Mouse (Mus musculus) NIH3T3 (cell line): Measurements from ENCODE around the gene Trappc6b.
A peak's percentile ranks its signal among the peaks of the same experiment; 100 is the strongest.

Experiments used
- DNase-seq: peaks from one replicate; pipeline ENCODE4 v3.0.0-alpha.2; 2012; ENCODE audit warnings: low read depth

The Trappc6b gene

DNA sequence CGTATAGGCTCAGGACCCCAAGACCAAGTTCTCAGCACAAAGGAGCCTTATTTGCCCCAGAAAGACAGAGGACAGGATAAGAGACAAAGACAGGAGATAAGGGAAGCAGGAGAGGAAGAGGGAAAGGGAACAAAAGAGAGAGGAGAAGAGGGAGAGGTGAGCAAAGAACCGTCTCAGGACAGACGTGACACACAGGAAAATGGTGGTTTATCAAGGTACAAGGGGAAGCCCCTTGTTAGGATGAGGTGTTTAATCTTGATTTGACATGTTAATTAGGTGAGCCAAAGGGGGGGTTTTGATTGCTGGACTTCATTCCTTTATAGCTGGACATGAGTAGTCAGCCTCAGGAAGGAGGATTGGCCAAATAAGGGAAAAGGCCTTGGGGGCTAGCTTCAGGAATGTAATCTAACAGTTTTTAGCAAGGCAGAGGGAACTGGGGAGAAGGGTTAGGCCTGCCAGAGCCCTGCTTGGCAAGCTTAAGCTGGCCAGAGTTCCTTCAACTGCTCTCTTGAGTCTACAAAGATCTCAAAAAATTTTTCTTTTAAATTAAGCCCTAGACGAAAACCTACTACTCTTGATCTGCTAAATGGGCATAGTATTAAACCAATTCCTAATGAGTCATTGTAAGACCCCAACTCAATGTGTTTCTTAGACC, 5.9 kb downstream of the Trappc6b start:
- DNase-seq, result no peak

DNA sequence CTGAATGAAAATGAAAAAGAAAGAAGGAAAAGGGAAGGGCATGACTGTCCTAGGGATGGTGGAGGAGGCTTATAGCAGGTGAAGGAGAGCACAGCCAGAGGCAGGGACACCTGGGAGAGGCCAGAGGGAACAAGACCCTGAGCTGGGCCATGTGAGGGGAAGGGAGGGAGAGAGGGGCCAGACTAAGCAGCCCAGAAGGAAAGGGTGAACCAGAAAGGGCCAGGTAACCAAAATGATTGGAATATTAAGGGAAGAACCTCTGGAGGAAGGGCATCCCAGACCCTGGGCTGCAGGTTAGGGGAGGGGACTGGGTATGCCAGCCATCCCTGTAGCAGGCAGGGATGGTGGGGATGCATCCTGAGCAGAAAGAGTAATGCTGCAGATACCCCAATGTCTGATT, 7.3 kb downstream of the Trappc6b start:
- no peak for DNase-seq

DNA sequence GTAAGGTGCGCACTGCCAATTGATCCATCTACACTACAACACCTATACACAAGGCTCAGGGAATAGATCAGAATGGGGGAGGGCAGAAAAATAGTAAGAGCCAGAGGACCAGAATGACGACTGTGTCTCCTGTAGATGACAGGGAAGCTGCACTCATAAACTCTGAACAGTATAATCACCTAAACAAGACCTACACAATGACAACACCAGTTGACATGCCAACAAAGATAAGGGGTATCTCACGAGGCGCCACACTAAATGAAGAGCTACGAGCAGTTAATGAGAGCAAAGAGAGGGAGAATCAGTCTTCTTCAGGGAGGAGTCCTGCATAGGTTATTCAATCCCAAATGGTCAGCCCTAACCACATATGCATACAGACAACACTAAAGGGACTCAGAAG, 8.1 kb downstream of the Trappc6b start:
- no peak for DNase-seq

DNA sequence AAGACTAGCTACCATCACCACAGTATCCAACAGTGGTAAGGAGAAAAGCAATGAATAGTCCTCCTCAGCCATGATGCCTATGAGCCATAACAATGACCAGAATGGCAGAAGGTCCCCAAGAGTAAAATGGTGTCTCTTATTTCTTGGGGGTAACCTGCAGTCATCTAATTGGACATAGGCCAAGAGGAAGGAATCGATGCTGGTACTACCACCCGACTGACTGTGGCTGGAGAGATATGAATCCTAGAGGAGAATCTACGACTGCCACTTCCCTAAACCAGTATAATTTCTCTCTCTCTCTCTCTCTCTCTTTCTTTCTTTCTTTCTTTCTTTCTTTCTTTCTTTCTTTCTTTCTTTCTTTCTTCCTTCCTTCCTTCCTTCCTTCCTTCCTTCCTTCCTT, 8.8 kb downstream of the Trappc6b start:
- no peak for DNase-seq

DNA sequence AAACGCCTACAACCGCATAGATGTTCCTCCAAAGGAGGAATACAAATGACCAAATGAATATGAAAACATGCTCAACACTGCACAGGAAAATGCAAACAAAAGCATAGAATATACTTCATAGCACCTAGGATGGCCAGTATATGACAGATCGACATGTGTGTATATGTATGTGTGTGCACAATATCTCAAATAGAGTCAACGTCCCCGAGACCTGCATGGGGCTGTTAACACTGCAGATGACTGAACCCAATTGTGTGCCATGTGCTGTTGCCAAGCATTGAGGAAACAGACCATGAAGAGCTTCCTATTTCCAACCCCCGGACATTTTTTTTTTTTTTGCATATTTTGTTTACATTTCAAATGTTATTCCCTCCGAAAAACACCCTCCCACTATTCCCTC, 20.4 kb downstream of the Trappc6b start:
- DNase-seq, result no peak

DNA sequence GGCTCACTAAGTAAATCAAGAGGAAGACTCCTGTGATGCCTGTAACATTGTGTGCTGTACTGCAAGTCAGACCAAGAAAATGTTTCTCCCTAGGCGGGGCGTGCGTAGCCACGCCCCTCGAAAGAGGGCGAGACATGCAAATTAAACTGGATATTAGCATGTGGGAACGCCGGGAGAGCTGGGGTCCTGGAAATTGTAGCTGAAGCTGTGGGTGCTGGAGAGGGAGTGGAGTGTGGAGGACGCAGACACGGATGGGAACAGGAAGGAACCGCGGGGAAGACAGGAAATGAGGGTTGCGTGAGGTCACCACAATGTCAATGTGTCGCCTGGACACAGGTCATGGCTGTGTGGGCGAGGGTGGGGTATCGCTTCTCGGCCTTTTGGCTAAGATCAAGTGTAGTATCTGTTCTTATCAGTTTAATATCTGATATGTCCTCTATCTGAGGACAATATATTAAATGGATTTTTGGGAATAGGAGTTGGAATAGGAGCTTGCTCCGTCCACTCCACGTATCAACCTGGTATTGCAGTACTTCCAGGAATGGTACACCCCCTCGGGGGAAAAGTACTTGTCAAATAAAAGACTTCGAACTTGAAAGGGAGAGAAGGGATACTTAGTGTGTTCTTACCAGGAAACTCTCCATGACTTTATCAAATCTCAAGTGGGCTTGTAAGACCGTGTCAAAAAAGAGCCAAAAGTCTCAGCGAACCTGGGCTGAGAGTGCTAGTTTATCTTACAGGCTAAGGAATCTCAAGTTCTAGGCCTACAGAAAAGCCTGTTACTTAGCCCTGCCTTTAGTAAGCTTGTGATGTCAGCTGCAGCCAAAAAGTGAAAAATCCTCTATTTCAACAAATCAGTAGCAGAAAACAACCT, 21.1 kb downstream of the Trappc6b start:
- peak; percentile 14 for DNase-seq

DNA sequence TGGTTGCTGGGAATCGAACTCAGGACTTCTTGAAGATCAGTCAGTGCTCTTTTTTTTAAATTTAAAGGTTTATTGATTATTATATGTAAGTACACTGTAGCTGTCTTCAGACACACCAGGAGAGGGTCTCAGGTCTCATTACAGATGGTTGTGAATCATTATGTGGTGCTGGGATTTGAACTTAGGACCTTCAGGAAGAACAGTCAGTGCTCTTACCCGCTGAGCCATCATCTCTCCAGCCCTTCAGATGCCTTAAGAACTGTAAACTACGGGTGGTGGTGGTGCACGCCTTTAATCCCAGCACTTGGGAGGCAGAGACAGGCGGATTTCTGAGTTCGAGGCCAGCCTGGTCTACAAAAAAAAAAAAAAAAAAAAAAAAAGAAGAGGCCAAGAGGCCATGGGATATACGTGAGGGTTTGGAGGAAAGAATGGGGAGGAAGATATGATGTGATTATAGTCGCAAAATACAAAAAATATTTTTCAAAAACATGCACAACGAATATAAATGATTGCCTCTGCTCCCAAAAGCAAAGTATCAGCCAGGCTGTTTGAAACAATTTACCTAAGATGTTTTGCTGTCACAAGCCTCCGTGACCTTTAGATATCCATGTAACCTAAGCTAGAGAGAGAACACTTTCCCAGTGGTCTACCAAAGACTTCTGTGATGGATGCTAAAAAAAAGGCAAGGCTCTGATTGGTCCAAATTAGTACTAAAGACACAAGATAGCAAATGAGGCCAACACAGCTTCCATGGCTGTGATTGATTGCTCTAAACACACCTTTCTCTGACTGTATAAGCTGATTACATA, 21.9 kb downstream of the Trappc6b start:
- DNase-seq, result no peak

DNA sequence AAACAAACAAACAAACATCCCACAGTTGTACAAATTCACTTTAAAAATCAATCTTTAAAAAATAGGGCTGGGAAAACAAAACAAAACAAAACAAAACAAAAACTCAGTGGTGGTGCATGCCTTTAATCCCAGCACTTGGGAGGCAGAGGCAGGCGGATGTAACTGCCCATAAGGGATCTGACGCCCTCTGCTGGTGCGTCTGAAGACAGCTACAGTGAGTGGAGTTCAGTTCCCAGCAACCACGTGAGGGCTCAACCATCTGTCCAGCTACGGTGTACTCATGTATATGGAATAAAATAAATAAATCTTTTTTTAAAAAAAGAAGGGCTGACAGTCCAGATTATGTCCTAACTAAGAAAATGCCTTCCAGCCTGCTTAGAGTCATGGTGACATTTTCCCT, 29.2 kb downstream of the Trappc6b start:
- DNase-seq, result peak; percentile 24

DNA sequence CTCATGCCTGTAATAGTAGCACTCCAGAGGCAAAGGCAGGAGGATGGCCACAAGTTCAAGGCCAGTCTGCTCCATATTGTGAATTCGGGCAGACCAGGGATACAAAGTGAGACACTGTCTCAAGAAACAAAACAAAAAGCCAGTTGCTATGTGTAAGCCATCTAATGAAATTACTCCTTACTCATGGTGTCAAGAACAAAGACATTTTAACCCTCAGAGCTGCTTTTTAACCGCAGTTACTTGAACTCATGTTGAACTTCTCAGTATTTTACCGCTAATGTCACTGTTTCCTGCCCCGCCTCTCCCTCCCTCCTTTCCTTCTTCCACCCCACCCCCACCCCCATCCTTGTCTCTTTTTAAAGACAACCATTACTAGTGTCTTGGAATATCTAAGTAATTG, 40.0 kb downstream of the Trappc6b start:
- no peak for DNase-seq

DNA sequence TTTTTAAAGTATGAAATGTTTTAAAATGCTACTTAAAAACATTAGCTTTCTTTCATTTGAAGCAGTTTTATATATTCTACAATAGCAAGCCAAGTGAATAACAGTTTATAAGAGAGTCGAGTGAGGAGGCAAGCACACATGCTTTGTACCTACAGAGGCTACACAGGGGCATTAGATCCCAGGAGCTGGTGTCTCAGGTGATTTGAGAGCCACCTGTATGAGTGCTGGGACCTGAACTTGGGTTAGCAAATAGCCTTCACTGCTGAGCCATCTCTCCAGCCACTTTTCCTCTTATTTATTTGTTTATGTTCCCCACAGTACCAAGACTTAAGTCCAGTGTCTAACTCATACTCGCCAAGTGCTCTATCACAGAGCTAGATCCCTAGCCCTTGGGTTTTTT, 41.4 kb downstream of the Trappc6b start:
- DNase-seq, result no peak

DNA sequence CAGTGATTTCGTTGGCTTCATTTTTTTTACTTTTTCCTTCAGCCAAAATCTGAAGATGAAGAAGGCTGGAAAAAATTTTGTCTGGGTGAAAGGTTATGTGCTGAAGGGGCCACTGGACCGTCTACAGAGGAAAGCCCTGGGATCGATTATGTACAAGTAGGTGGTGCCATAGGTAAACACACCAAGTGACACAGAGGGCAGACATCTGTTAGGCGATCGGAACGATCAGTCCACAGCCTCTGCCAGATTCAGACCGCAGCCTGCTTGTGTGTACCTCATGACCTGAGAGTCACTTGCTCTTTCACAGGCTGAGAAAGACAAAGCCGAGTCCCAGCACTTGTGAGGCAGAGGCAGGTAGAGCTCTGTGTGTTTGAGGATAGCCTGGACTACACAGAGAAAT, 43.3 kb downstream of the Trappc6b start:
- DNase-seq, result no peak

DNA sequence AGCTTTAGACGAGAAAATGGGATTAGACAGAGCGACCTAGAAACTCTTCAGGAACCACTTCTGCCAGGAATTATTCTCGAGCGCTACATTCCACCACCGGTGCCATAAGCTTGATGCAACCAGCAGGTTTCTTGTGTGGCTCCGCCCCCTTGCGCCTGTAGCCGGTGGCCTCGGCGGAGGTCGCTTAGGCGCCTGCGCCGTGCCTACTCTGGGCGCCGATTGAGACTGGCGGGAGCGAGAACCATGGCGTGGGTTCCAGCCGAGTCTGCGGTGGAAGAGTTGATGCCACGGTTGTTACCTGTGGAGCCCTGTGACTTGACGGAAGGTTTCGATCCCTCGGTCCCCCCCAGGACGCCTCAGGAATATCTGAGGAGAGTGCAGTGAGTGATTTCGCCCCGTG, 48.0 kb downstream of the Trappc6b start, which contains the start of gene Gemin2:
Gemin2 (plus strand) TSS at position 160 of the 400 bp plus-strand sequence.
- DNase-seq, result peak; percentile 95

DNA sequence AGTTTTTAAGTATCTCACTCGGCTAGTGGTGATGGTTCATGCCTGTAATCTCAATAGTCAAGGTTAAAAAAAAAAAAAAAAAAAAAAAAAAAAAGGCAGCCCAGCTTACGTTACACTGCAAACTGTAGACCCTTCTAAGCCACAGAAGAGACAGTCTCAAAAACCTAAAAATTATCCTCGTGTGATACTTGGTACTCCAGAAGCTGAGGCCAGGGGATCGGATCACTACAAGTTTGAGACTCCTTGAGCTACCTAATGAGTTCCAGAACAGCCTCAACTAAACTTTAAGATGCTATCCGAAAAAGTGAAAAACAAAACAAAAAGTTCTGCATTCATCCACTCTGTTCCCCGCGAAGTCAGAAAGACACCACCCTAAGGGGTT, 48.6 kb downstream of the Trappc6b start:
- peak; percentile 30 for DNase-seq

DNA sequence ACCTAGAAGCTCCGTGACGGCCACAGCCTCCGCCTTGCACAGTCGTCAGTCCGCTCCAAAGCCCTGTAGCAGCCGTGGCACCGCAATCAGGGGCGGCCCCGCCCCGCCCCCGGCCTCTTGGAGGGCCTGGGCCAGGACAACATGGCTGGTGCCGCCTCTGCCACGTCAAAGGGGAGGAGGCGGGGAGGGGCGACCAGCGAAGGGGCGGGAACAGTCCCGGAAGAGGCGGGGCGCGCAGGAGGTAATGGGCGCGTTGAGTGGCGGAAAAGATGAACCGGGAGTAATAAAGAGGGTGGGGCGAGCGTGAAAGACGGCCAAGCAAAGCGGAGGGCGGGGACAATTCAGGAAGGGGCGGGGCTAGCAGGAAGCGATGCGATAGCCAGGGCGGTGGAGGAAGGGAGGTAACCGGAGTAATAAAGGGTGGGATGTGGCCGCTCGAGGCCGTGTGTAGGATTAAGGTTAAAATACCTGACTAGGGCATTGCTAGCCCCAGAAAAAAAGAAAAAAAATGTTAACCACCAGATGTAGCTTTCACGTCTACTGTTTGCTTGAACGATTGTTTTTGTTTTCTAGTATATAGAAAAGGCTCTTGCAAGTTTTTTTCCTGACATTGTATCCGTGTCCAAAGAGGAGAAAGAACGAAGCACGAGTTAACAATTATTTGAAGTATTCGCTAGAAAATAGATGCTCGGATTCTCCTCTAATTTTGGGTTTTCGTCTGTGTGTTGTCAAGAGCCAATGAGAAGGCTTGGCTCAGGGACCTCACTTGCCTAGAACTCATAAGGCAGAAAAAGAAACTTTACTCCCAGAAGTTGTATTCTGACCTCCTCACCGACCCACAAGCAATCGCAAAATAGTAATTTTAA, 49.2 kb downstream of the Trappc6b start, which contains the start of gene Sec23a:
Sec23a (minus strand) TSS at position 174 of the 866 bp plus-strand sequence.
- DNase-seq, result peak; percentile 99

DNA sequence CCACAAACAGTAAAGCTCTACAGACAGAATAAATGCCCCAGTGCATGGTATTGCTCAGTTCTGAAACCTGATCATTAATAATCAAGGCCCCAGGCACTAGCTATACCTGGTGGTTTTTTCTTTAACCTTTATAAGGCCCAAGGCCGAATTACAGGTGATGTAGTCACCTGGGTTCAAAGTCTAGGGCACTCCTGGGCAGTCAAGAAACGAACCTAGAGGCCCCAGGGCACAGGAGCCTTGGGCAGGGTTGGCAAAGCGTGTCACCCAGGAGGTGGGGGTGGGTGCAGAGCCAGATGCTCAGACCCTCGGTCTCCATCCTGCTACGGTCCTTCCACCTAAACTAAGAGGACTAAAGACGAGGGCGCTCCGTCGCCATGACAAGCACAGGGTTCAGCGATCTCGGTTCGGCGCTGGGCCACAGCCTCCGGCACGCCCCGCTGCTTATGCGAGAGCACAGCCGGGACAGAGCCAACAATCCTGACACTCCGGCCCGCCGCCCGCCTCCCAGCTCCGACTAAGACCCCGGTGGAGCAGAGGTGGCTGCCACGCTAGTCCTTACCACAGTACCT, 49.9 kb downstream of the Trappc6b start:
- DNase-seq, result no peak

DNA sequence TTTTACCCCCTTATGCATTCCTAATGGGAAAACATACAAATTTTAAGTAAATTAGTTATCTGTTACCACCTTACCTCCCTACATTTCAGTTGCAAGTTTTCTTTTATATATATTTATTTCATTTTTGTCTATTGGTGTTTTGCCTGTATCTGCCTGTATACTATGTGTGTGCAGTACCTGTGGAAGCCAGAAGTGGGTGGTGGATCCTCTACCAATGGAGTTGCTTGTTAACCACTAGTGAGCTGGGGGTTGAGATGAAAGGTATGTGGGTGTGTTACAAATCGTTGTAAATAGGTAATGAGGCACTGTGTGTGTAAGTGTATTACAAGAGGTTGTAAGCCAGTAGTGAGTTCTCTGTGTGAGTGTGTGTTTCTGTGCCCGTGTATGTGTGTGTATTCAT, 50.8 kb downstream of the Trappc6b start:
- peak; percentile 73 for DNase-seq
